Mouse (Mus musculus): ENCODE results near the gene Hist1h4d. TPM values are rescaled to one million over a fixed set of nuclear protein-coding genes. Genes with fewer than 3 reads are reported as not detected.
"Not testable (repeated sequence)": the region's sequence is repeated elsewhere in the genome, so short reads cannot be mapped to it uniquely, and the experiment has no call there.

Hist1h4d gene
- polyA plus RNA-seq, 1 experiment = 19.1 TPM

DNA sequence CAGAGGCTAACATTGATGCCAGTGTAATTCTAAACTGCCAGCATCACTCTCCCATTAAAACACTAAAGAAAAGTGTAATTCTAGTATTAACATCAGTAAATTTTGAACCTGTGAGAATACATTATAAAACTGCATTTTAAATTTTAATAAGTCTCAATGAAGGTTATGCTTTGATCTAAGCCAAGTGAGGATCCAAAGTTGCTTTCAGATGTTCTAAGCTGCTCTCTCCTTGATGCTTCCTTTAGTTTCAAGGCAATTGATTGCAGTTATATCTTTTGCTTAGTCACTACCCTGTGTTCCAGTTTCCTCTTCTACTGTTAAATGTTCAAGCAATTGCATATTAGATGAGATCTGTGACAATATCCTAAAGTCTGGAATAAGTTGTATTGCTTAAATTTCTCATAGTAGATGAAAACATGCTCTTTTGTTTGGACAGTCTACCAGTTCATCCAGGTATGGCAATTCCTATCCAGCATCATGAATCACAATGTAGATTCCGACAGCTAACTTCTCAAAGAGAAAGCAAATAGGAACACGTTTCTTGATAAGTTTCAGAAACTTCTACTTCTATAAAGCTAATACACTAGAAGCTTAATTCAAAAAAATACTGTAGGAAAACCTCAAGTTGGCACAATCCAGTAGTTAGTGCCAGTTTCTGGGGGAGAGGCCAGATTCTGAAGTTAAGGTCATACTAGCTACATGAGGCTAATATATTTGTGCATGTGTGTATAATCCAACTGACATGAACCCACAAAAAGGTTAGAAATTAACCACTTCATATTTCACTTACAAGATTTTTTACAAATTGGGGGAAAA is 9.0 kb upstream of the Hist1h4d start:
- 32% methylated on average over 2 of the region's 2 CpGs for WGBS
- TF ChIP-seq CTCF (IDR thresholded peaks at IDR 0.05; ENCODE audit: extremely low read depth, insufficient read depth, insufficient read length, insufficient replicate concordance) (no peak), POLR2A (IDR thresholded peaks at IDR 0.05; ENCODE audit: low read depth, low read length) (no peak)
- H3K27me3 ChIP-seq (ENCODE audit: control insufficient read depth, insufficient read depth, low read length) = no peaks in the 10 kb centered on the region
- H3K4me3 ChIP-seq (ENCODE audit: extremely low read depth, insufficient read depth, insufficient read length) = peak overlapping the region; percentile 30; the same call in 1 of the 2 replicates
- no peaks in the 10 kb centered on the region for H3K36me3 ChIP-seq (ENCODE audit: control insufficient read depth, insufficient read depth, low read length)
- no peak for DNase-seq (ENCODE audit: low read depth in 1 of 2, low spot score in 2 of 2)
- peaks cover 2% of the 10 kb centered on the region; the same call in 1 of the 2 replicates for H3K4me1 ChIP-seq (ENCODE audit: control insufficient read depth, insufficient read depth, insufficient read length)
- H3K27ac ChIP-seq (ENCODE audit: insufficient read depth, low read length) = no peak overlapping the region

DNA sequence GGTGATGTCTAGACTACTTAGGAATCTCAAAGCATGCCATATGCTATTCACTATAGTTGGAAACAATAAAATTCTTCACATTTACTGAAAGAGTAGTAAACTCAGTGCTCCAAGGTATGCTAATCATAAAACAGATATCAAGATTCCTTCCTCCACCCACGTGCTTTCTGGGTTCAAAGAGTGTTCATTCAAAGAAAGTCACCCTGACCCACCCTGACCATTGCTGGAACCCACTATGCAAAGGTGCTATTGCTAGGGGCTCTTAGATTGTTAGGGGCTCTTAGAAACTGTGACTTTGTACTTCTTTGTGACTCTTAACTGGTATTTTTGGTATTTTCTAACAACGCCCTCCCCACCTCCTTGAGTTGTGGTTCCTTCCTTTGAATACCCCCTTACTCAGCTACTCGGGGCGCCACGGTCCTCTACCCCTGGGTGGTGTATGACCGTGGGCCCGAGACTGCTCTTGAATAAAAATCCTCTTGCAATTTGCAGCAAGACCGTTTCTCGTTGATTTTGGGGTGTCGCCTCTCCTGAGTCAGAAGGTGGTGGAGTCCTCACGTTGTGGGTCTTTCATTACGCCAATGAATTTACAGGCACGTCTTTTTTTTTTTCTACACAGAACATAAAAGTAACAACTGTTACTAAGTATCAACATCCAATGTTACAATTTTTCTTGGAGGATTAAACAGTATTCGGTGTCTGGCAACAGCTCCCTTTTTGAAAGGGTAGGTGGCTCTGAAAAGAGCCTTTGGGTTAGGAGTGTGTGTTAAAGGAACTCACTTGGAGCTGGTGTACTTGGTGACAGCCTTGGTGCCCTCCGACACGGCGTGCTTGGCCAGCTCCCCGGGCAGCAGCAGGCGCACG is 8.1 kb upstream of the Hist1h4d start:
- not testable (repeated sequence) for DNase-seq (ENCODE audit: low read depth in 1 of 2, low spot score in 2 of 2); H3K36me3 ChIP-seq (ENCODE audit: control insufficient read depth, insufficient read depth, low read length); H3K27me3 ChIP-seq (ENCODE audit: control insufficient read depth, insufficient read depth, low read length); H3K4me1 ChIP-seq (ENCODE audit: control insufficient read depth, insufficient read depth, insufficient read length)
- 6% methylated on average over 20 of the region's 20 CpGs for WGBS
- Histone ChIP-seq H3K4me3 (ENCODE audit: extremely low read depth, insufficient read depth, insufficient read length) (peak overlapping the region; percentile 33; the same call in 1 of the 2 replicates), H3K27ac (ENCODE audit: insufficient read depth, low read length) (peak overlapping the region; percentile 95)

GRCm38 (mm10) chr13:23573898-23574524 is 7.4 kb upstream of the Hist1h4d start, which contains the start of the genes Hist1h2bf and Hist1h2ad:
Gene Hist1h2bf, minus strand, starts transcription at chr13:23574196.
Gene Hist1h2ad, plus strand, starts transcription at chr13:23574381.
- not testable (repeated sequence) for H3K4me1 ChIP-seq (ENCODE audit: control insufficient read depth, insufficient read depth, insufficient read length); H3K27me3 ChIP-seq (ENCODE audit: control insufficient read depth, insufficient read depth, low read length); H3K36me3 ChIP-seq (ENCODE audit: control insufficient read depth, insufficient read depth, low read length)
- peak within 1 kb of the TSS; percentile 95 for H3K27ac ChIP-seq (ENCODE audit: insufficient read depth, low read length)
- WGBS = under 1% methylated on average over 42 of the region's 42 CpGs
- peak within 1 kb of the TSS; percentile 56 for H3K4me3 ChIP-seq (ENCODE audit: extremely low read depth, insufficient read depth, insufficient read length)
- peak; percentile 86 to 97 for DNase-seq (ENCODE audit: low read depth in 1 of 2, low spot score in 2 of 2)

DNA sequence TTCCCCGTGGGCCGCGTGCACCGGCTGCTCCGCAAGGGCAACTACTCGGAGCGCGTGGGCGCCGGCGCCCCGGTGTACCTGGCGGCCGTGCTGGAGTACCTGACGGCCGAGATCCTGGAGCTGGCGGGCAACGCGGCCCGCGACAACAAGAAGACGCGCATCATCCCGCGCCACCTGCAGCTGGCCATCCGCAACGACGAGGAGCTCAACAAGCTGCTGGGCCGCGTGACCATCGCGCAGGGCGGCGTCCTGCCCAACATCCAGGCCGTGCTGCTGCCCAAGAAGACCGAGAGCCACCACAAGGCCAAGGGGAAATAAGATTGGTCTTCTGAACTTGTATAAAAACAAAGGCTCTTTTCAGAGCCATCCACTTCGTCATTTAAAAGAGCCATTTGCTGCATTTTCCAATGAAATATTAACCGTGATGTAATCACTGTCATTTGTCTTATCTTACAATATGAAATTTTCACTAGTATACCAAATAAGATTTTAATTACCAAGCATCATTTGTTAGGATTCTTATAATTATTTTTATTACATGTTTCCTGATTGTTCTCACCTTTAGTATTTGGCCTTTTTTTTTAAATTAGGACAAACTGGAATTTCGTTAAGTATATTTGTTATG is 6.7 kb upstream of the Hist1h4d start:
- H3K4me3 ChIP-seq (ENCODE audit: extremely low read depth, insufficient read depth, insufficient read length); H3K27me3 ChIP-seq (ENCODE audit: control insufficient read depth, insufficient read depth, low read length); H3K36me3 ChIP-seq (ENCODE audit: control insufficient read depth, insufficient read depth, low read length); H3K4me1 ChIP-seq (ENCODE audit: control insufficient read depth, insufficient read depth, insufficient read length); DNase-seq (ENCODE audit: low read depth in 1 of 2, low spot score in 2 of 2): not testable (repeated sequence)
- peak overlapping the region; percentile 80 for H3K27ac ChIP-seq (ENCODE audit: insufficient read depth, low read length)
- WGBS = under 1% methylated on average over 12 of the region's 39 CpGs

GRCm38 (mm10) chr13:23575271-23575851 is 6.0 kb upstream of the Hist1h4d start, which contains the start of gene Hist1h3d:
Gene Hist1h3d, plus strand, starts transcription at chr13:23575763.
- DNase-seq (ENCODE audit: low read depth in 1 of 2, low spot score in 2 of 2) = peak; percentile 41 to 79
- under 1% methylated on average over 18 of the region's 18 CpGs for whole genome bisulfite sequencing
- TF ChIP-seq POLR2A (IDR thresholded peaks at IDR 0.05; ENCODE audit: low read depth, low read length) (peak; percentile 27; the same call in 1 of the 2 replicates), CTCF (IDR thresholded peaks at IDR 0.05; ENCODE audit: extremely low read depth, insufficient read depth, insufficient read length, insufficient replicate concordance) (no peak)
- peak within 1 kb of the TSS; percentile 83 for H3K27ac ChIP-seq (ENCODE audit: insufficient read depth, low read length)
- peak within 1 kb of the TSS; percentile 55 for H3K4me3 ChIP-seq (ENCODE audit: extremely low read depth, insufficient read depth, insufficient read length)
- H3K27me3 ChIP-seq (ENCODE audit: control insufficient read depth, insufficient read depth, low read length) = no peaks in the 10 kb centered on the region
- no peaks in the 10 kb centered on the region for H3K36me3 ChIP-seq (ENCODE audit: control insufficient read depth, insufficient read depth, low read length)
- peaks cover 2% of the 10 kb centered on the region; the same call in 1 of the 2 replicates for H3K4me1 ChIP-seq (ENCODE audit: control insufficient read depth, insufficient read depth, insufficient read length)

DNA sequence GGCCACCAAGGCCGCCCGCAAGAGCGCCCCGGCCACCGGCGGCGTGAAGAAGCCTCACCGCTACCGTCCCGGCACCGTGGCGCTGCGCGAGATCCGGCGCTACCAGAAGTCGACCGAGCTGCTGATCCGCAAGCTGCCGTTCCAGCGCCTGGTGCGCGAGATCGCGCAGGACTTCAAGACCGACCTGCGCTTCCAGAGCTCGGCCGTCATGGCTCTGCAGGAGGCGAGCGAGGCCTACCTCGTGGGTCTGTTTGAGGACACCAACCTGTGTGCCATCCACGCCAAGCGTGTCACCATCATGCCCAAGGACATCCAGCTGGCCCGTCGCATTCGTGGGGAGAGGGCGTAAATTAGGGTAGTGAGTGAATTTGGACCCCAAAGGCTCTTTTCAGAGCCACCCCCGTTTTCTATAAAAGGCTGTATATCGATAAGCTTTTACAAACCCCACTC is 5.5 kb upstream of the Hist1h4d start:
- TF ChIP-seq POLR2A (IDR thresholded peaks at IDR 0.05; ENCODE audit: low read depth, low read length) = peak; percentile 10; the same call in 1 of the 2 replicates
- H3K27ac ChIP-seq (ENCODE audit: insufficient read depth, low read length) = peak overlapping the region; percentile 83
- peak overlapping the region; percentile 55 for H3K4me3 ChIP-seq (ENCODE audit: extremely low read depth, insufficient read depth, insufficient read length)
- under 1% methylated on average over 18 of the region's 40 CpGs for WGBS
- H3K27me3 ChIP-seq (ENCODE audit: control insufficient read depth, insufficient read depth, low read length); DNase-seq (ENCODE audit: low read depth in 1 of 2, low spot score in 2 of 2); H3K4me1 ChIP-seq (ENCODE audit: control insufficient read depth, insufficient read depth, insufficient read length); H3K36me3 ChIP-seq (ENCODE audit: control insufficient read depth, insufficient read depth, low read length): not testable (repeated sequence)

Measured in spleen, adult 2 months (tissue).